Mouse (Mus musculus) hindbrain, postnatal 0 days (tissue): ENCODE results near the gene Fancc. TPM values are rescaled to one million over a fixed set of nuclear protein-coding genes. Genes with fewer than 3 reads are reported as not detected.
A peak's percentile ranks its signal among the peaks of the same experiment; 100 is the strongest.

Experiments used
- ATAC-seq: fragments of 200-750 bp; cut with Nextera tagmentation; 2 replicates; pipeline ENCODE4 v1.8.0; 2017; ENCODE audit warnings: mild to moderate bottlenecking, moderate TSS enrichment, moderate library complexity
- DNase-seq: peaks from one replicate; pipeline ENCODE4 v3.0.0-alpha.2; 2015; ENCODE audit warnings: low spot score
- H3K27ac ChIP-seq: fragments of 300-500 bp; sonication (generic); 2 replicates; pipeline ENCODE4 v1.5.1; 2014; ENCODE audit warnings: mild to moderate bottlenecking
- H3K27me3 ChIP-seq: fragments of 300-500 bp; sonication (generic); 2 replicates; pipeline ENCODE4 v1.6.1; 2014; ENCODE audit warnings: low read length, mixed read lengths; ENCODE audit not compliant: insufficient read depth
- H3K36me3 ChIP-seq: fragments of 300-500 bp; sonication (generic); 2 replicates; pipeline ENCODE4 v1.6.1; 2014; ENCODE audit warnings: low read length, mixed read lengths; ENCODE audit not compliant: insufficient read depth
- H3K4me1 ChIP-seq: fragments of 300-500 bp; sonication (generic); 2 replicates; pipeline ENCODE4 v1.6.1; 2014; ENCODE audit warnings: antibody characterized with exemption, low read length, mixed read lengths; ENCODE audit not compliant: insufficient read depth
- H3K4me2 ChIP-seq: fragments of 300-500 bp; sonication (generic); 2 replicates; pipeline ENCODE4 v1.6.1; 2014; ENCODE audit warnings: low read depth, mild to moderate bottlenecking, low read length, moderate library complexity, mixed read lengths
- H3K4me3 ChIP-seq: fragments of 300-500 bp; sonication (generic); 2 replicates; pipeline ENCODE4 v1.5.1; 2014; ENCODE audit warnings: low read length
- H3K9ac ChIP-seq: fragments of 300-500 bp; sonication (generic); replicated peaks from 2 replicates; pipeline ENCODE4 v1.6.1; 2014; ENCODE audit warnings: mild to moderate bottlenecking, low read length, moderate library complexity, mixed read lengths
- H3K9me3 ChIP-seq: fragments of 300-500 bp; sonication (generic); 2 replicates; pipeline ENCODE4 v1.6.1; 2016; ENCODE audit warnings: low read length, mixed read lengths
- CTCF ChIP-seq: IDR thresholded peaks from 2 replicates; pipeline ENCODE4 v1.5.1; 2016; ENCODE audit warnings: antibody characterized with exemption, control low read depth, low read depth
- WGBS: fragments of 180-500 bp; shearing (Covaris S2); extraction: QIAGEN DNeasy Blood & Tissue Kit; methylation state at CpG from one replicate; pipeline ENCODE4 v1.1.7; 2014; 5-methylcytosine and 5-hydroxymethylcytosine counted together
- polyA plus RNA-seq: library from polyadenylated mRNA; unstranded; fragments of >200 nt; fragmentation: Nextera tagmentation; extraction: Ambion mirVana; gene quantifications from 2 replicates; pipeline ENCODE4 v1.2.1, GENCODE M21; 2015
- total RNA-seq: library from RNA; depleted of rRNA; stranded (reverse); fragments of >200 nt; gene quantifications from 2 replicates; pipeline ENCODE4 v1.2.3, GENCODE M21; 2014

The Fancc gene
- total and polyA plus RNA-seq, 2 experiments from 2014 or later, result 11.9 to 17.7 TPM

GRCm38 (mm10) chr13:63305160-63306011, 191.7 kb downstream of the Fancc start:
- H3K27me3 ChIP-seq, result no peaks in the 10 kb centered on the region
- H3K4me1 ChIP-seq, result no peaks in the 10 kb centered on the region
- H3K27ac ChIP-seq, result no peak overlapping the region
- DNase-seq (no peak), ATAC-seq (peak; percentile 53; the same call in 1 of the 2 replicates)
- H3K9ac ChIP-seq, result no peak overlapping the region
- no peaks in the 10 kb centered on the region for H3K9me3 ChIP-seq
- H3K36me3 ChIP-seq, result peaks cover 12% of the 10 kb centered on the region
- WGBS, result 46% methylated on average over 16 of the region's 16 CpGs
- TF ChIP-seq CTCF, result no peak
- no peak overlapping the region for H3K4me2 ChIP-seq
- no peak overlapping the region for H3K4me3 ChIP-seq

- Histone ChIP-seq H3K4me1 (no peaks in the 10 kb centered on the region), H3K9ac (no peak overlapping the region), H3K36me3 (peaks cover 12% of the 10 kb centered on the region), H3K27me3 (no peaks in the 10 kb centered on the region), H3K9me3 (no peaks in the 10 kb centered on the region), H3K27ac (no peak overlapping the region), H3K4me2 (no peak overlapping the region), H3K4me3 (no peak overlapping the region)
- DNase-seq (no peak), ATAC-seq (no peak)
- WGBS, result 49% methylated on average over 3 of the region's 3 CpGs
- no peak for TF ChIP-seq CTCF
Measured at GRCm38 (mm10) chr13:63304799-63305159, 192.3 kb downstream of the Fancc start.

DNA sequence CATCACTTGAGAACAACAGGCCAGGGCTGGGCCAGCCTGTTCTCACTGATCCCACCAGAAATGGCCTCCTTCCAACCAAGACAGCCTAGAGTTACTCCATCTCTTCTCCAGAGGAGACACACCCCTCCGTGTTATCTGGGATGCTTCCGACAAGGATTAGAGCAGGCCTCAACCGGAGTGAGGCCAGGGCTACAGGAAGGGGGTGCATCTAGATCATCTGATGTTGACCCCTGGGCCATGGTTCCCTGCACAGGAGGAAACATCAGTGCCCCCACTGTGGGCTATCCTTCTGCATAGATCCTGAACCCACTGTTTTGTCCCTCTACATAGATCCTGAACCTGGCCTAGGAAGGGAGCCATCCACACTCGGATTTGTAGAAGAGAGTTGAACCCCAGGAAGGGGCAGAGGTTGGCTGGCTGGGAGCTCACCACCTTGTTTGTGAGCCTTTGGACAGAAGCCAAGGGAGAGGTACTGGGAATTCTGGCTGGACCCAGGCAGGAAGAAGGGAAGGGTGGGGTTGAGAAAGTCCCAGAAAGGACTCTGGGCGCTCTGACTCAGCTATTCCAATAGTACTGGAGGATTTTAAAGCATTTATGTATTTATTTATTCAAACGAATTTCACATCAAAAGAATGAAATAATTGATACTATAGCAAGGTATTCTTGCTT, 192.8 kb downstream of the Fancc start:
- H3K9me3 ChIP-seq, result no peaks in the 10 kb centered on the region
- DNase-seq, result no peak
- no peak overlapping the region for H3K9ac ChIP-seq
- no peak for TF ChIP-seq CTCF
- H3K4me1 ChIP-seq, result no peaks in the 10 kb centered on the region
- no peak overlapping the region for H3K27ac ChIP-seq
- WGBS, result 70% methylated on average over 6 of the region's 6 CpGs
- H3K4me2 ChIP-seq, result no peak overlapping the region
- H3K27me3 ChIP-seq, result no peaks in the 10 kb centered on the region
- no peak for ATAC-seq
- H3K4me3 ChIP-seq, result no peak overlapping the region
- peaks cover 12% of the 10 kb centered on the region for H3K36me3 ChIP-seq

DNA sequence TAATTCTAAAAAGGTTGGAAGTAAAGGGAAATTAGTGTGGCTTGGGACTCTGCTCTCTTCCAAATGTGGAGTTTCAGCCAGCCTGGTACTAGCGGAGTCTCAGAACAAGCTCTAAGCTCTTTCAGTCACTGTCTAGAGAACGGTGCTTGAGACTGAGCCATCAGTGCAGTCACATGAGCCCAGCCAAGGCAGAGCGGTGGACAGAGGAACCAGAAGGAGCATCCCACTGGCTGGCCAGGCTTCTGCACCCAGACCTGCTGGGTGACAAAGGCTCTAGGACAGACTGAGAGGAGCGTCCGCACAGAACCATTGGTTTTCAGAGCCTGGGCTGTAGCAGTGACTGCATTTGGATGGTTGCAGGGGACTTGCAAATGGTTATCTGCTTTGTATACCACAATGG, 194.7 kb downstream of the Fancc start:
- no peak for ATAC-seq
- H3K4me2 ChIP-seq, result no peak overlapping the region
- no peak for TF ChIP-seq CTCF
- H3K9ac ChIP-seq, result no peak overlapping the region
- H3K4me3 ChIP-seq, result no peak overlapping the region
- peak overlapping the region; percentile 54; the same call in 1 of the 2 replicates for H3K27ac ChIP-seq
- no peak for DNase-seq
- H3K27me3 ChIP-seq, result no peaks in the 10 kb centered on the region
- whole genome bisulfite sequencing, result 79% methylated on average over 5 of the region's 5 CpGs
- H3K9me3 ChIP-seq, result no peaks in the 10 kb centered on the region
- no peaks in the 10 kb centered on the region for H3K4me1 ChIP-seq
- H3K36me3 ChIP-seq, result peaks cover 20% of the 10 kb centered on the region

GRCm38 (mm10) chr13:63301764-63302209, 195.3 kb downstream of the Fancc start:
- DNase-seq, result peak; percentile 28
- WGBS, result 47% methylated on average over 3 of the region's 3 CpGs
- H3K27ac ChIP-seq, result no peak overlapping the region

DNA sequence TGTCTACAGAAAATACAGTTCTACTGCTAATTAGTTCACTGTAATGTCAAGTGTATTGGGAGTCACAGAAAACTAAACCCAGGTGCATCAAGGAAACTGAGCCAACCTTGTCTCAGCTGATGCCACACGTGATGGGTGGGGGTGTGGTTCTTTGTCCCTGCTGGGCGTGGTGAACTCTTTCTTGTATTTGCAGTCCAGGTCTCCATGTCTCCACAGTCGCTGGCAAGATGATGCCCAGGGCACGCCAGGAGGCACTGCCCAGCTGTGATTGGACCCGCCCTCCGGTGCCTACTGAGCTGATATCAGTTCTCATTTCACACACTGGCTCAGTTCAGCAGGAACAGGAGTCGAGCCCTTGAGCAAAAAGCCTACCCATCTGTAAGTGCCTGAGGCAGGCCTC, 196.1 kb downstream of the Fancc start:
- 75% methylated on average over 7 of the region's 7 CpGs for WGBS
- Histone ChIP-seq H3K36me3 (peaks cover 20% of the 10 kb centered on the region), H3K4me1 (no peaks in the 10 kb centered on the region), H3K4me3 (no peak overlapping the region), H3K4me2 (no peak overlapping the region), H3K27ac (no peak overlapping the region), H3K9ac (no peak overlapping the region), H3K9me3 (no peaks in the 10 kb centered on the region), H3K27me3 (no peaks in the 10 kb centered on the region)
- ATAC-seq (no peak), DNase-seq (no peak)
- TF ChIP-seq CTCF, result no peak

More at GRCm38 (mm10) chr13:63301764-63302209, 195.3 kb downstream of the Fancc start:
- no peaks in the 10 kb centered on the region for H3K4me1 ChIP-seq
- peaks cover 20% of the 10 kb centered on the region for H3K36me3 ChIP-seq
- no peaks in the 10 kb centered on the region for H3K27me3 ChIP-seq
- H3K4me2 ChIP-seq, result no peak overlapping the region
- no peak overlapping the region for H3K9ac ChIP-seq
- ATAC-seq, result peak; percentile 18; the same call in 1 of the 2 replicates
- H3K9me3 ChIP-seq, result no peaks in the 10 kb centered on the region
- TF ChIP-seq CTCF, result no peak
- H3K4me3 ChIP-seq, result no peak overlapping the region

DNA sequence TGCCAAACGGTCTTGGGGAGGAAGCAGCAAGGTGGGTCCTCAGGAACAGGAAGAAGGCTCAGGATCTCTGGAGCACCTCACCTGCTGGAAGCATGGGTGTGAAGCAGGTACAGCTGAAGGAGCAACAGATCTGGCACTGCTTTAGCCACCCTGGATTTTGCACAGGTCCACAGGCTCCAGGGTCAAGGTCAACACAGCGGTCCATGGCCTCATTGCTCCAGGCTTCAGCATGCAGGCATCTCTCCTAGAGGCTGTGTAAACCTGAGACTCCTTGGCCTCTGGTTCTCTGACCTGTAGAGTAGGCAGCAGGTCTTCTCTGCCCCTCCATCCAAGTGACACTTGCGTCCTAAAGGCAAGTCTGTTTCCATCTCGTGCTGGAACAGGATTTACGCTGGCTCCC, 198.1 kb downstream of the Fancc start:
- H3K4me2 ChIP-seq, result no peak overlapping the region
- peaks cover 20% of the 10 kb centered on the region for H3K36me3 ChIP-seq
- no peaks in the 10 kb centered on the region for H3K4me1 ChIP-seq
- no peak overlapping the region for H3K4me3 ChIP-seq
- H3K27me3 ChIP-seq, result no peaks in the 10 kb centered on the region
- no peak overlapping the region for H3K27ac ChIP-seq
- TF ChIP-seq CTCF, result no peak
- 91% methylated on average over 5 of the region's 5 CpGs for WGBS
- no peak overlapping the region for H3K9ac ChIP-seq
- ATAC-seq (no peak), DNase-seq (no peak)
- no peaks in the 10 kb centered on the region for H3K9me3 ChIP-seq
